Mouse (Mus musculus): ENCODE measurements around the gene Mapkap1.

DNA sequence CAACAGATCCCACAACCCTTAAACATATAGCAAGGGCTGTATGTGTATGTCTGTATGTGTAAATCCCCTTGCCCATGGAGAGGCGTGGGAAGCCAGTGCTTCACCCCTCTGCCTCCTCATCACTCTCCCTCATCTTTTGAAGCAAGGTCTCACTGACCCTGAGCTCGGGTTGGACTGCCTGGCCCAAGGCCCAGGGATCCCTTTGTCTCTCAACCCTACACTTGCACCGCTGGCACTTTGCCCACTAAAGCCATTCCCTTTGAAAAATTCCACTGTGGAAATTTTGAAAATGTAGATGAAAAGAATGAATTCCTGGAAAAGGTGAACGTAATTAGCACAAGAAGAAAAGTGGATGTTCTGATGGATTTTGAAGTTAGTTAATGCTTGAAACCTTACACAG lies 159.6 kb downstream of the Mapkap1 start:
- TF ChIP-seq POLR2A (IDR thresholded peaks at IDR 0.05; ENCODE audit: borderline replicate concordance, extremely low read depth, low read depth, low read length) (no peak), CTCF (IDR thresholded peaks at IDR 0.05; ENCODE audit: insufficient read depth, low read length) (no peak)
